Mouse (Mus musculus) liver, adult (tissue): Measurements from ENCODE around the gene Nrarp.

Experiments
- GATA4 ChIP-seq: IDR thresholded peaks from 2 replicates; pipeline ENCODE4 v1.6.1; 2014; ENCODE audit warnings: mild to moderate bottlenecking, low read length; ENCODE audit not compliant: insufficient replicate concordance

The Nrarp gene

DNA sequence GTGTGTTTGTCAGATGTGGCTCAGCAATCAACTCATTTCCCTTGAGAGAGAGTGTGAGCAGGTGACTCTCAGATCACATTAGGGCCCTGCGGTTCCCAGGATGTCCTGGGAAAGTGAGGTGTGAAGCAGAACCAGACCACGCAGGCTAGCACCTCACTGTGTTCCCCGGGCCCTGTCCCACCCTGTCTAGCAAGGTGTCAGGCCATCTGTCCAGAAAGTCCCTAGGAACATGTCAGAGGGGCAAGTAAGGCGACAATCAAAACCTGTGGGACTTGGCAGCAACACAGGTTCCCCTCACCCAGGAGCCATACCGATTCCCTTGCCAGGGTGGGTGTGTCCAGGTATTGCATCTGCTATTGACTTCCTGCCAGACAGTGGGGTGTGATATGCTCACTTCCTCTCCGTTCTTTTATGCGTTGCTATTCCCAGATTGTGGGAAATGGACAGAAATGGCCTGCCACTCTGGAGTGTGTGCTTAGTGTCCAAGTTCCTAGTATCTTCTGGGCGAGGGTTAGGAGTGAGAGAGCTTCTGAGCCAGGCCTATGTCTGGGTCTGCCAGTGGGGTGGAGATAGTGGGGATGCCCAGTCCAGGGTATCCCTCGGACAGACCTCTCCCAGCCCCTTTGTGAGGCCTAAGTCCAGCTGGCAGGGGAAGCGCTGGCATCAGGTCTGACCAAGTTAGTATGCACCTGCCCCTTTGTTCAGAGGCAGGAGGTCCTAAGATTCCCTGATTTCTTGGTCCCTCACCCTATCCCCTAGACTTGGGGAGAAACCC is 10.0 kb upstream of the Nrarp start:
- TF ChIP-seq GATA4: no peak

- no peak for TF ChIP-seq GATA4
These were observed 9.3 kb upstream of the Nrarp start for GRCm38 (mm10) chr2:25171101-25171768.

DNA sequence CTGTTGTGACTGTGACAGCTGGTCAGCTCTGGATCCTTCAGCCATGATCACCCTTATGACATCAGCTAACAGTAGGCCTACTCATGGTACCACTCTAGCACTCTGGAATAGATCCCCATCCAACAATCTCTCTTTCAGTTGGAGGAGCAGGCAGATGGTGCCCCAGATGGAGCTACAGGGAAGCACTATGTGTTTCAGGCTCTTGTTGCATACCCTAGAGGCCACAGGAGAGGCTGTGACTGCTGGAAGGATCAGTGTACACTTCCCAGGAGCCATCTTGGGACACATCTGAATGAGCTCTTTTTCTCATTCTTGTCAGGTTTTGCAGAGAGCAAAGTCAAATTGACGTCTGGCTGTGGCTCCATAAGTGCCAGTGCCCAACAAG is 8.8 kb upstream of the Nrarp start:
- no peak for TF ChIP-seq GATA4

DNA sequence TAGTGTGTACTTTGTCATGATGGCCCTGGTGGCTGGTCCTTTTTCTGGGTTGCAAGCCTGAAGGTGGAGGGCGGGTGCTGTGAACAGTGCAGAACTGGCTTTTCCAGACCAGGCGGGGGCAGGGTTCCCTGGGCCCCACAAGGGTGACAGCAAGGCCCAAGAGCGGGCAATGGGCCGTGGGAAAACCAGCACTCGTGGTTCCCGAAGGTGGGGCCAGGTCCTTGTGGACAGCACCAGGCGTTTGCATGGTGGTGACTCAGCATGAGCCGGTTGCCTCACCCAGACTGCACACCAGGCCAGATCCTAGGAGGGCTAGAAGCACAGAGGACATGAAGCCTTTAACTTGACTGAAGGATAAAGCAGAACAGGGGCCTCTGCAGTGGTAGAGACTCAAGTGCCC is 7.9 kb upstream of the Nrarp start:
- no peak for TF ChIP-seq GATA4

GRCm38 (mm10) chr2:25173821-25174220 is 6.7 kb upstream of the Nrarp start:
- no peak for TF ChIP-seq GATA4

DNA sequence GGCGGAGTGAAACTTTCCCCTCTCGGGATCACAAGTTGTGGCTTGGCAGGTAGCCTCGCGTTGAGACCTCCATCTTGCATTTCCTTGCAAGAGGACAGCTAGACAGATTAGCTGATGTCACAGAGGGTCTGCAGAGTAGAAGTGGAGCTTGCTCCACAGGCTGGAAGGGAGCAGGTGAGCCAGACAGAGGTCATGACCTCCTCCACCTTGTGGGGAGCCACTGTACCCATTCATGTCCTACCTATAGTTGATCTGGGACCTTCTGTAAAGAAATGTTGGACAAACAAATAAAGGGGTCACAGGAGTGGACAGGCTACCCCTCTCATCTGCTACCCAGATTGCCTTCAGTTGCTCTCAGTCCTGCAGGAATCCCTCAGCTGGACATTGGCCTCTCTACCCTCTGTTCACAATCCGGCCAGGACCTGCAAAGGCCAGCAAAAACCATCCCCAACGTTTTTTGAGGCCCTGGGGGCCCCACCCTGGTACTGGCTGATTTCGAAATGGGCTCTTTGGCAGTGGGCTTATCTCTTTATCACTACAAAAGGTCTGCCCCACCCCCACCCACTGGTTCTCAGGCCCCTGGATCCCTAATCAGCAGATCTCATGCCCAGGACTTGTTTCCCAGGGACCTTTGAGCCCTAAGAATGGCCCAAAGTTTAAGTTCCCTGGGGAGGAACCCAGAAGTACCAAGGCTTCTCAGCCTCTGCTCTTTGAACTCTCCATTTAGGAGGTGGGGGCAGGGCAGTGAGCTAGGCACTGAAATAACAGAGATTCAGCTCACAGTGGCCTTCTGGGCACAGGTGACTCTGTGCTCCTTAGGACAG is 5.5 kb upstream of the Nrarp start:
- TF ChIP-seq GATA4: no peak

DNA sequence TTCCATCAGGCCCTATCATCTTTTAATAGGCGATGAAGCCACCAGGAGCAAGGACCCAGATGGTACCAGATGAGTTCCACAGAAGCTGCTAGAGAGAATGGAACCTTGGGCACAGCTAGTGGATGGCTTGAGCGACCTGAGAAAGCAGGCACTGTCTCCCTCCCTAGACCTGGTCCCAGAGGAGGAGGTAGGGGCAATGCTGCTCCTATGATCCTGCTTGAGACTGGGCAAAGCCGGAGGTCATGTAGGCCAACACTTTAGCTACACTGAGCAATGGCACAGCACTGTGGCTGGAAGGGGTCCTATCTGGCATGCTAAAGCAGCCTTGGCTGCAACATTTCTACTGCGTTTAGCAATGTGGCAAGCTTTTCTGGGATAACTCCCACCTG is 4.9 kb upstream of the Nrarp start:
- TF ChIP-seq GATA4: no peak

DNA sequence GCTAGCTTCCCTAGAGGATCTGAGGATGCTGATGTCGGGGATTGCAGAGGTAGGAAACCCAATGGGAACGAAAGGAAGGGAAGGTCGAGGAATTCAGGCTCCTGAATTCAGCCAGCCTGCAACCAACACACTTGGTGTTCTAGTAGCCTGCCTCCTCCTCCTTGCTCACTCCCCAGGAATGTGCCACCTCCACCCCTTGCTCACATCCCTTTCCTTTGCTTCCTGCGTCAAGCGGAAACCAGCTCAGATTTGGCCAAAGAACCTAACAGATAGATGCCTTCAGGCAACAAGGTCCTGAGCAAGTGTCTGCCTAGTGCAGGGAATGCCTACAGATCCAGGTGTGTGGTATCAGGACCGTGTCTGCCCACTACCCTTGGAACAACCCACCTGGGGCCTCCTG is 4.0 kb upstream of the Nrarp start:
- no peak; the same call in 1 of the 2 replicates for TF ChIP-seq GATA4

DNA sequence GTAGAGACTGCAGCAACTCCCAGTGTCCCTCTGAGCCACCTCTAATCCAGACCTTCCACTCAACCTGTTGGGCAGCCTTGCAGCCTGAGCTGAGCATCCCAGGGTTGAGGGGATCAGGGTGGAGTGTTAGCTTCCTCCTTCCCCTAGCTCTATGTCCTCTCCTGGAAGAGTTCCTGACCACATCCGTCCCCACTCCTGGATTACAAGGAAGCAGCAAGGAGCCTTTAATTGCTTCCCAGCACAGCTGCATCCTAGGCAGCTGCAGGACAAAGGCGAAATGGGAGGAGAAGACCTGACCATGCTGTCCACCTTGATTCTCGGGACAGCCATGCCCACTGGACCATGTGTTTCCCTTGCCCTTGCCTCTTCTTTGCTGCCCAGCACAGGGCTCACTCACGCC is 3.5 kb upstream of the Nrarp start:
- no peak for TF ChIP-seq GATA4

DNA sequence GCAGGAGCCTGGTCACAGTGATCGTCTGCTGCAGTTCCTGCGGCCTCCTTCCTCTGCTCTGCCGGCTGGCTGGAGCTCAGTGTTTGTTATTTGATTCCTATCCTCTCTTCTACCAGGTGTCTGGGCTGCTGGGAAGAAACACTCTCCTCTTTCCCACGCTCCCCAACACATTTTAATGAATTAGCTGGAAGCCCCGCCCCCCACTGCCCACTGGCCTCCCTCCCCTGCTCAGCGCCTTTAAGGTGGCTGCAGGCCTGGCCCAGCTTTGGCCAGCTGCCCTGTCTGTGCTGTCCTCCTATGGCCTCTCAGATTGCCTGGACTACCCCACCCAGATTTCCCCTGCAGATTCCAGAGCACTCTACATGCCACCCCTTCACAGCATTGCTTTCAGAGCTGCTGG is 2.9 kb upstream of the Nrarp start:
- no peak for TF ChIP-seq GATA4

DNA sequence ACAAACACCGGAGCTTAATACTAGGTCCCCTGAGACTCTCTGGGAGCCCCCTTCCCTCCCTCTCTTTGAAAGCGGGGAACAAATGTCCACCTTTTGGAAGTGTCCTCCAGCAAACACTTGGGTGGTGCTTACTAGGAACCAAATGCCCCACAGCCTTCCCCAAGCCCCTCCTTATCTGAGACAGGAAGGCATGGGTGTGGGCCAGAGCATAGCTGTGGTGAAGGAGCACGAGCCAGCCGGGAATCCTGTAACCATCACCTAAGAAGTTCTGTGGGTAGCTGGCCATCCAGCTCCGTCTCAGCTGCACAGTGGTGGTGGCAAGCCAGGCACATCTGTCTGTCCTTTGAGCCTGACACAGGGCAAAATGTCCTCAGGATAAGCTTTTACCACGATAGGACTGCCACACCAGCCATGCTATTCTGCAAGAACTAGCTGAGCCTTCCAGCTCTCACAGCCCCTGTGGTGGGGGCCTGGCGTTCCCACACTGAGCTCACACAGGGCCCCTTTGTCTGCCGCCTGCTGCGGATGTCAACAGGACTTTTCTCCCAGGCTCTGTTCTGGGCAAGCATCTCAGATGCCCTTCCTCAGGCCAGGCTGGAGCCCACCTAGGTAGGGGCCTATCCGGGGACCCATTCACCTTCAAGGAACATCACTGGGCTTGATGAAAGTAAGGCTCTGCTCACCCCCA is 2.1 kb upstream of the Nrarp start:
- no peak for TF ChIP-seq GATA4

DNA sequence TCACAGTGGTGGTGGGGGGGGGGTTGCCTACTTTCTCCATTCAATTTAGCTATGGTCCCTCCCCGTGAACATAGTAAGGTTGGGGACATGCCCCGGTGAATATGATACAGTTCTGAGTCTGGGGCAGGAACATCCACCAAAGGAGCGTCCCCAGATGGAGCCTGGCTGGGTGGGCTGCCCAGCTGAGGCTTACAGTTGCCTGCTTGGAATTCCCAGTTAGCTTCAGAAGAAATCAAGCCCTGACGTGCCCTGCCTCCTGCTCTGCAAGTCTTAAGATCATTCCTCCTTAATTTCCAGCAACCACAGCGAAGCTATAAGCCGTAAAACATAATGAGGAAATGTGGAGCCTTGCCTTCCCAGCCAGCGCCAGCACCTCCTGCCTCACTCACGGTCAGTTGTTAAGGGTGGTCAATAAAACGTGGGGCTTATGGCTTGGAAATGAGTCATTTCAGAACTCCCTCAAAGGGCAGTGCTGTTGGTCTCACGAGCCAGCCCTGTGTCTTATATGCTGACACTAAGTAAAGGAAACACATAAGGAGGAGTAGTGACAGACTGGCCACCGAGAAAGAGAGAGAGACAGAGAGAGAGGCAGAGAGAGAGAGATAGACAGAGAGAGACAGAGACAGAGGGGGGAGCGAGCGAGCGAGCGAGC is 866 bp upstream of the Nrarp start:
- TF ChIP-seq GATA4: no peak

- TF ChIP-seq GATA4: no peak
These were observed 674 bp downstream of the Nrarp start for GRCm38 (mm10) chr2:25180973-25181890.

GRCm38 (mm10) chr2:25181891-25182397 is 1.4 kb downstream of the Nrarp start:
- no peak for TF ChIP-seq GATA4

DNA sequence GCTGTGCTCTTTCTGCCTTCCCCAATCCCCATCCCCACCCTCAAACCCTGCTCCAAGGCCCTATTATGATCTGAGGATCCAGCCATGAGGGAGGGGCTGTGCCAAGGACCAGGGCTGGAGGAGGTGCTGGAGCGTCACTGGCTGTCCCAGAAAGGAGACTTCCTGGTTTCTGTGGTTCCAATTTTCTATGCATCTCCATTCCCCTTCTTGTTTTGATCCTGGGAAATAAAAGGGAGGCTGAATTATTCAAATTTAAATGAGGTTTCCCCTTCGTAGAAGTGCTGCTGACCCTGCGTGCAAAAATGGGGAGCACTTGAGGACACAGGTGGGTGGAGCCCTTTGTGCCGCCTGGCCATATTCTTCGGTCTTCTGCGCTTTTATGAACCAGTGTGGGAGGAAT is 2.1 kb downstream of the Nrarp start:
- no peak for TF ChIP-seq GATA4
